Mouse (Mus musculus): ENCODE data around the gene Cux2.

Cux2 gene

DNA sequence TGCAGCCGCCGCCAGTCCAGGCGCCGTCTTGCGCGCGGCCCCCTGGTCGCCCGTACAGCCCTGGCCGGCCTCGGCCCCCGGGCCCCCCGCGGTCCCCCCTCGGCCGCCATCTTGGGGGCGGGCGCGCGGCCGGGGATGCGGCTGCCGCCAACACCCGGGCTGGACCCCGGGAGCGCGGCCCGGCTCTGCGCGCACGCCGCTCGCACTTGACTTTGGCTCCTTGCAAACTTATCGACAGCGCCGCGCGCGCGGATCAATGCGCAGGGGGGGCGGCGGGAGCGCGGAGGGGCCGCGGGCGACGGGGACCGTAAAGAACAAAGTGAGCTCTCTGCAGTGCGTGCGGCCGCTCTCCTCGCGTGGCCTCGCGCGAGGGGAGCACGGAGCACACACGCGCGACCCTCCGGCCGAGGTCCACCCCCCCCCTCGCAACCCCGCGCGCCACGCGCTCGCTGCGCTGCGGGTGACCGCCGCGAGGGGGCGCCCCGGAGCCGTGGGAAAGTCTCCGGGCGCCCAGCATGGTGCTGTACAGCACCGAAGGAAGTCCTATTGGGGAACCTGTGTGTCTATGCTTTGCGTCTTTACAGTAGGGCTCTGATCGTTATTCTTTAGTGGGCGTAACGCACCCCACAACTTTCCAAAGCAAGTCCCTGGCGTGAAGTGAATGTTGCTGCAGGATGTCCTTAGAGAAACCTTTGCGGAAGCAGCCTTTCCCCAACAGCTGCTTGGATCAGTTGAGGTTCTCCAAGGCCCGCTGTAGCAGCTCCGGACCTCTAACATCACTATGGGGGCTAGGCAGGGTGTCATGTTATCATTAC, at the start of gene Cux2:
Gene Cux2 (minus strand): TSS at position 86 of the 815 bp plus-strand sequence.
- in situ Hi-C loops (cut with MboI; ENCODE audit: low sequenced_read_pairs): no loop called here

DNA sequence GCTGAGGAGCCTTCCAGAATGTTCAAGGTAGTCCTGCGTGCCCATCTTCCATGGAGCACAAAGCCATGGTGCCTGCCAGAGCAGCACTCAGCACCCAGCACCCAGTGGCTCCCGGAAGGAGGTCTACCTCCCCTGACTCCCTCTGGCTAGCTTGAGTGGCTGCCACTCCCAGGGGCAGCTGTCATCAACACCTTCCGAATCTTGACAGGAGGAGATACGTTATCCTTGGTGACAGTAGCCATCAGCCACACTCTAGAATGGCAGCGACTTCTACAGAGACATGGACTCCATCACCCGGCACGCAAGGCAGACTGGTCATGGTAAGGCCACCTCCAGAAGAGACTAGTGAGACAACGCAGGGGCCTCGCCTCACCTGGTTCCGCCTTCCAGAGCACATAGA, 44.5 kb upstream of the Cux2 start:
- in situ Hi-C loops (cut with MboI; ENCODE audit: low sequenced_read_pairs): no loop called here

DNA sequence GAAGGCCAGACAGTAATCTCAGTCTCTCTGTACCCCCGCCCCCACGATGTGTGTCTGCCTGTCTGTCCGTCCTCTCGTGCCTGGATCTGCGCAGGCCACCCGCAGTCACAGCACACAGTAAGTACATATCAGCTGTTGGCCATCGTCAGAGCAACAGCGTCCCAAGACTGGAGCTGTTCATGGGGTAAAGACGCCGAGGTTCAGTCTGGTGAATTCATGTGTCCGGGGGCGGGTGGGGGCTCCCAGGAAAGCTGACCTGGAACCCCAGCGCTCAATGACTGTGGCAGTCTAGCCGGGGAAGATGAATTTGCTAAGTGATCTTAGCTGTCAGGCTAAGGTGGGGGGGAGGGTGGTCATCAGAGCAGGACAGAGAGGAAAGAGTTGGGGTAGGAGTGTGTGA, 43.8 kb upstream of the Cux2 start:
- in situ Hi-C loops (cut with MboI; ENCODE audit: low sequenced_read_pairs): no loop called here

DNA sequence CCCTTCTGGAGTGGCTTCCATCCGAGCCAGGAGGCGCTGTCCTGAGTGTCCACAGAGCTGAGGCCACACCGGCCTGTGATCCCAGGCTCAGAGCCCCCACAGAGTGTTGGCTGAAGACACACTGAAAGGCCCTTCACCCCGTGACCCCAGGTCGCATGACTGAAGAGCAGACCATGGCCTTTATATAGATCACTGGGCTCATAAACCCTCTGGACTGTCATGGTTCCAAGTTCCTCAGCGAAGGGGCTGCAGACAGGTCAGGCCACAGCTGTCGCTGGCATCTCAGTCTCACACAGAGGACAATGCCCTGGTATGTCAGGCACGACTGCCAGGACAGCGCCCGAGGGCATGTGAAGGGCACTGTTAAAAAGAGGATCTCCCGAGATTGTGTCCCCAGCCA, 42.9 kb upstream of the Cux2 start:
- in situ Hi-C loops (cut with MboI; ENCODE audit: low sequenced_read_pairs): no loop called here

DNA sequence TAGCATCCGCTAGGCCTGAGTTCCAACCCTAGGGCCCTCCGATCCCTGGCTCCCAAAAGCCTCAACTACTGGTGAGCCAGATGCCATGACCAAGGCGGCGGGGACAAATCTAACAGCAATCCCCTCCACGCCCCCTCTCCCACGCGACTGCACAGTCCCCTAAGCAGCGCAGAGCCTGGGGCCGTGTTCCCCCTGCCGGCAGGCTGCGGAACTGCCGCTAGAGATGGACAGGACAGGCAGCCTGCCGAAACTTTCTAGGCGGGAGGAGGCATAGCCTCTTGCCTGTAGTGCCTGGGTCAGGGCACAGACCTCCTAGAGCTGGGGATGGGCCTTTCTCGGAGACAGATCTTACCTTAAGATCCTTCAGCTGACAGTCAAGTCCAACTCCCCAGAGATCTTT, 41.2 kb upstream of the Cux2 start:
- in situ Hi-C loops (cut with MboI; ENCODE audit: low sequenced_read_pairs): no loop called here

DNA sequence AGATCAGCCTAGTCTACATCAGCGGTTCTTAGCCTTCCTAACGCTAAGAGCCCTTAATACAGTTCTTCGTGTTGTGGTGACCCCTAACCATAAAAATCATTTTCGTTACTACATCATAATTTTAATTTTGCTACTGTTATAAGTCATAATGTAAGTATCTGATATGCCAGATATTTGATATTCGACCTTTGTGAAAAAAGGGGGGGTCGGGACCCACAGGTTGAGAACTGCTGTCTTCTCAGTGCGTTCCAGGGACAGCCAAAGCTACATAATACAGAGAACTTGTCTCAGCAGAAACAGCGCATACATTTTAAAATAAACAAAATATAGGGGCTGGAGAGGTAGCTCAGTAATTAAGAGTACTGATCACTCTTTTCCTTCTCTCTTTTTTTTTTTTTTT, 39.8 kb upstream of the Cux2 start:
- in situ Hi-C loops (cut with MboI; ENCODE audit: low sequenced_read_pairs): loop anchor here (10.0 kb wide), 2 partner anchors 145 to 215 kb away; no protein-coding TSS in a partner anchor

DNA sequence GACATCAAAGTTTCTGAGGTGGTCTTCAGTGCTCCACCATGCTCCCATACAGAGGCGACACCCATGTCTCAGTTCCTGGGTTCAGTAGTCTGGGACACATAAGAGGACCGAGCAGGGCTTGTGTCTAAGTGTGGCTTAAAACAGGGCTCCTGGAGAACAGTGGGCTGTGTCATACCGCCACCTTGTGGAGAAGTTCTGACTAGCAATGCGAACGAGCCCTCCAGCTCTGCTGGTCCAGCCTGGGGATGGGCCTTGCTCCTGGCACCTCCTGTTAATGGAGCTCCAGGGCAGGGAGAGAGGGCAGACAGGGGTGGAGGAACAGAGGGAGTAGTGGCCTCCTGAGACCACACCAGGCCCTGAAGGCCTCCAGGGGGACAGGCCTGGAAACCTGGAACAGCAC, 39.0 kb upstream of the Cux2 start:
- in situ Hi-C loops (cut with MboI; ENCODE audit: low sequenced_read_pairs): loop anchor here (10.0 kb wide), 2 partner anchors 144 to 214 kb away; no protein-coding TSS in a partner anchor

DNA sequence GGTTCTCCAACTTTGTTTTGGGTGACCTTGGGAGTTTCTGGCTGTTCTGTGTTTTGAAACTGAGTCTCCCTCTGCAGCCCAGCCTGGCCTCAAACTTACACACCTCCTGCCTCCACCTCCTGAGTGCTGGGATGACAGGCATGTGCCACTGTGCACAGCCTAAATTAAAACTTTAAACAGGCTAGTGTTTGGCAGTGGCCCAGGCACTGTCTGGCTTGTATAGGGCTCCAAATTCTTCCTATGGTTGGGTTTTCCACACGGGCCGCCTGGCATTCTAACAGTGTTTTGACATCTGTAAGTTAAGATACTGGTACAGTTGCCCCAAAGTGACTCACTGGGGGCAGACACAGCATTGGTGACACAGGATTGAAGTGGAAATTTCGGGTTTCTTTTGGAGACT, 36.2 kb upstream of the Cux2 start:
- in situ Hi-C loops (cut with MboI; ENCODE audit: low sequenced_read_pairs): loop anchor here (10.0 kb wide), 2 partner anchors 141 to 211 kb away; no protein-coding TSS in a partner anchor

DNA sequence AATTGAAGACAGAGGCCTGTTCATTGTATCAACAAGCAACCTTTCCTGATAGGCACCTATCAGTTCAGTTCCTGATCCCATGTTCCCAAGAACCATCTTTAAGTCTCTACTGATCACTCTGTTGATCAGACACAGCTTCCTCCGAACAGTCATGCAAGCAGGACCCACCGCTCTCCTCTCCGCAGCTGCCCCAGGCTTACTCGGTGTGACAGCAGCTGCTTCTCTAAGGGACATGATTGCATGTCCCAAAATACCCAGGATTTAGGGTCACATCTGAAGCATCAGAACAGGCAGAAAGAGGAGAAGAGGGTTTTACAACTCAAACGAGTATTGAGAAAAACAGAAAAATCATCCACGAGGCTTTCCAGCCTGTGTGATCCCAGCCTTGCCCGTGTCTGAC, 35.4 kb upstream of the Cux2 start:
- in situ Hi-C loops (cut with MboI; ENCODE audit: low sequenced_read_pairs): loop anchor here (10.0 kb wide), 2 partner anchors 140 to 210 kb away; no protein-coding TSS in a partner anchor

DNA sequence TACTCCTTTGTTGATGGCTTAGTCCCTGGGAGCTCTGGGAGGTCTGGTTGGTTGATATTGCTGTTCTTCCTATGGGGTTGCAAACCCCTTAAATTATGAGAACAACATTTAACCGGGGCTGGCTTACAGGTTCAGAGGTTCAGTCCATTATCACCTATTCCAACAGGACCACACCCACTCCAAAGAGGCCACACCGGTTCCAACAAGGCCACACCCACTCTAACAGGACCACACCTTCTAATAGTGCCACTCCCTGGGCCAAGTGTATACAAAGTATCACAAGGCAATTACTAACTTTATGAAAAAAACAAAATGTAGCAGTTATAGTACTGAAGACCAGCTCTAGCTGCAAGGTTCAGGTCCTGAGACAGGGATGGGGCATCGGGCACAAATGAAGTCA, 34.6 kb upstream of the Cux2 start:
- in situ Hi-C loops (cut with MboI; ENCODE audit: low sequenced_read_pairs): loop anchor here (10.0 kb wide), 2 partner anchors 140 to 210 kb away; no protein-coding TSS in a partner anchor

DNA sequence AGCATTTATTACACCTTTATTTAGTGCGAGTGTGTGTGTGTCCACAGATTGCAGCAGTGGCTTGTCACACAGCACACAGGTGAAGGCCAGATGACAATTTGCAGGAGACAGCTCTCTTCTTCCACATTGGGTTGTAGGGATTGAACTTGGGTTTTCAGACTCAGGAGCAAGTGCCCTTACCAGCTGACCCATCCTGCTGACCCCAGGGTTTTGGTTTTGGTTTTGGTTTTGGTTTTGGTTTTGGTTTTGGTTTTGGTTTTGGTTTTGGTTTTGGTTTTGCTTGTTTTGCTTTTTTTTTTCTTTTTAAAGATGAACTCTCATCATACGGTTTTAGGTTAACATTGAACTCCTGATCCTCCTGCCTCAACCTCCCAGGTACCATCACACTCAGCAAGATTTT, 33.4 kb upstream of the Cux2 start:
- in situ Hi-C loops (cut with MboI; ENCODE audit: low sequenced_read_pairs): loop anchor here (10.0 kb wide), 2 partner anchors 138 to 208 kb away; no protein-coding TSS in a partner anchor

DNA sequence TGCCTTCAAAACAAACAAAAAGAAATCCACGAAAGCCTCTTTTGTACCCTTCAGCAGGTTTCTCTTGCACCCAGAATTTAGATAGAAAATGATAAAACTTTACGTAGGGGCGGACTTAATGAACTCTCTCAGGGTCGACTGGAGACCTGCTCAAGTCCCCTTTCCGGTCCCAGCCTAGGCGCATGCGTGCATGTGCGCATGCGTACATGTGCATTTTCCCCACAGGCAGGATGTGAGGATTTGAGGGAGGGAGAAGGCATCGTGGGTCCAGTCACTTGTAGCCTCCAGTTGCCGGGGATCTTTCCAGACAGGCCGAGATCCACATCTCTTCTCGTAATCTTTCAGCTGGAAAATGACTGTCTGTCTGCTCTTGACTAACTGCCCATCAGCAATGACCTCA, 31.6 kb upstream of the Cux2 start:
- in situ Hi-C loops (cut with MboI; ENCODE audit: low sequenced_read_pairs): loop anchor here (10.0 kb wide), 2 partner anchors 137 to 207 kb away; no protein-coding TSS in a partner anchor

DNA sequence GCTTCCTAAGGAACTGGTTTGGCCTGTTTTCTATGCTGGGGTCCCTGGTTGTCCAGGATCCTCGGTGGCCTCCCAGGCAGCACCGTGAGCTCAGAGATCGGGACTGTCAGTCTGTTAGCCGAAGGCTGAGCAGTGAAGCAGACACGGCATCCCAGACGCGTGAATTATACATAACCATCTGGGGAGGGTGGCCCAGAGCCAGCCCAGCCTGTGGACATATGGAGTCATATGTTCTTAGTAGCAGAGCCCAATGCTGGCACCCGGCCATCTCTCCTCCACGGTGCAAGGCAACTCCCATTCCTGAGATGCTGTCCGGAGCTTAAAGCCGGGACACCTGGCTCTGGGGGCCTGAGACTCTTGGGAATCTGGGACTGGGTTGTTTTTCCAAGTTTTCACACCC, 31.0 kb upstream of the Cux2 start:
- in situ Hi-C loops (cut with MboI; ENCODE audit: low sequenced_read_pairs): loop anchor here (10.0 kb wide), 2 partner anchors 136 to 206 kb away; no protein-coding TSS in a partner anchor

DNA sequence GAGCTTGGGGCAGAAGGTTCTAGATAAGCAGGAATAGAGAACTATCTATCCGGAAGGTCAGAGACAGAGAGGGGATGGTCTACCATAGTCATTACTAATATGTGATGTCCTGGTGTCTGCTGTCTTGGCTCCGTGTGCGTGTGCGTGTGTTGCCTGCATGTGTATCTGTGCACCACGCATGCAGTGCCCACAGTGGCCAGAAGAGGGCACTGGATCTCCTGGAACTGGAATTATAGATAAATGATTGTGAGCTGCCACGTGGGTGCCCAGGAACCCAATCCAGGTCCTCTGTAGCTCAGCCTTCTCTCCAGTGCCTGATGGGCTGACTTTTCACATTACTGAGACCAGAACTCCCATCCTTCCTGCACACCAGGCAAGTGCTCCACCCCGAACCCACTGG, 29.9 kb upstream of the Cux2 start:
- in situ Hi-C loops (cut with MboI; ENCODE audit: low sequenced_read_pairs): loop anchor here (10.0 kb wide), 2 partner anchors 135 to 205 kb away; no protein-coding TSS in a partner anchor

DNA sequence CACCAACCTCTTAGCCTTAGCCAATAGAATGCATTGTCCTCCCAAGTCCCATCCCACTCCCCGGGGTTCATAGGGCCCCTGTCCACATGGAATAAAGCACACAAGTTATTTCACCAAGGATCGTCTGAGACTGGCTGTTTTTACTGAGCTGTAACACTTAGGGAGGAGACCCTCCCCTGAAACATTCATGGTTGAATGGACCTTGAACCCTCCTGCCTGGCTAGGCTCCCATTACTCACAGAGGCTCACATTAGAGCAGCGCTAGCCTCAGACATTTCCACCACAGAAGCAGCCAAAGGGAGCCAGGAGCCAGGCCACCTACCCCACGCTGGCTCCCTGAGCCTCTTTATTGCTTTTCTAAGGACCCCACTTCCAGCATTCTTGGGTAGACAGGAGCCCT, 27.3 kb upstream of the Cux2 start:
- in situ Hi-C loops (cut with MboI; ENCODE audit: low sequenced_read_pairs): no loop called here

DNA sequence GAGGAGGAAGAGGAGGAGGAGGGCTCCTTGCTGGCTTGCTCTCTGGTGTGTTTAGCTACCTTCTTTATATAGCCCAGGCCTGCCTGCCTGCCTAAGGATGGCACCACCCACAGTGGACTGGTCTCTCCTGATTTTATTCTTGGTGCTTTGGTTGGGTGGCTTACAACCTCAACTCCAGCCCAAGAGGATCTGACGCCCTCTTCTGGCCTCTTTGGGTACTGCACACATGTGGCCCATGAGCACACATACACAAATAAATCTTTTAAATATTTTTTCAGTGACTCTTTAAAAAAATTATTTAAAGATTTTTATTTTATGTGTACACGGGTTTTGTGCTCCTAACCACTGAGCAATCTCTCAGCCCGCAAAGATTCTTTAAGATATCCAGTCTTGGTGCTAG, 25.8 kb upstream of the Cux2 start:
- in situ Hi-C loops (cut with MboI; ENCODE audit: low sequenced_read_pairs): no loop called here

DNA sequence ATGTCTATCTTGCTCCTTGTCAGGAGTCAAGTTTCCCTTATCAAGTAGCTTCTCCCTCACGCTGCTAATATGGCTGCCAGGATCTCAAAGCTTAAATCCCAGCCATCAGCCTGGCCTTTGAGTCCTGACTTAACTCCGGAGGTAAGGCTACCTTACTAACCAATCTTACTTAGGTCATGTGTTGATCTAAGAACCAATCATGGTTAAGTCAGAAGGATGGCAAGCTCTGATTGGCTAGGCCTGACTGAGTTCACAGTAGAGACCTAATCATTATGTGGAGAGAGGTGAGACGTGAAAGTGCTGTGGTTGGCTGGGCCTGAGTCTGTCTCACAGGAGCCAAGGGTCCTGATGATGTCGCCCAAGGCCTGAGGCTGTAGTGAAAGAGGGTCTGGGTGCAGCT, 22.1 kb upstream of the Cux2 start:
- in situ Hi-C loops (cut with MboI; ENCODE audit: low sequenced_read_pairs): no loop called here

DNA sequence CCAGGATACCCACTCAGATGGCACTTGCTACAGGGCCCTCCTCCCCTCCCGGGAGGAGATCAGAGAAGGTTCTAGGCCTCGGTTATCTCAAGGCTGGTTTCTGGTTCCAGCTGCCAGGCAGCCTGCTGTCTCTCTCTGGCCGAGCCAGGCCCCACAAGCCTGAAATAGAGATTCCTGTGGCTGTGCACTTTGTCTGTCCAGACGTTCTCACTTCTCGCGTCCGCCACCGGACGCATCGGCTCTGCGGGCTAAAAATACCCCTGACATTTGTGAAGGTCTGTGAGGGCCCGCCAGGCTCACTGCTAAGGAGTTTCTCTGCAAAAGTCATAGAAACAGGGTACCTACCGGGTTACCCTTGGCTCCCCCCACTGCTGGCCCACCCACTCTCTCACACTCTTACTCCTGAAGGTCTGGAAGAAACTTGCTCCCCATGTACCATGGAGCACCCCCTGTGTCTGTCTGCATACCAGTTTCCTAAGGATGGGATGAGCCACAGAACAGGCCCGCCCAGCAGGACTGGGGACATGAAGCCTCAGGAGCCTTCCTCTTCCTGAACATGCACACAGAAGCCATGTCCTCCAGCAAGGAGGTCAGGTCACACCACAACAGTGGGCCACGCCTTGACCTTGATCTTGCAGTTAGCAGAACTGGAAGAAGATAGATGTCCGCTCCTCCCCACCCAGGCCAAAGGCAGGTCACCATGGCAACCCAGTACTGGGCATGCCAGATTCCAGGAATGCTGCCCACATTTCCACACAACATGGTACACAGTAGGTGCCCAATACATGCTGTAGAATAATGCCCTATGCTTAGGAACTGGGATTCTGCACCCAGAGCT, 21.3 kb upstream of the Cux2 start:
- in situ Hi-C loops (cut with MboI; ENCODE audit: low sequenced_read_pairs): no loop called here

DNA sequence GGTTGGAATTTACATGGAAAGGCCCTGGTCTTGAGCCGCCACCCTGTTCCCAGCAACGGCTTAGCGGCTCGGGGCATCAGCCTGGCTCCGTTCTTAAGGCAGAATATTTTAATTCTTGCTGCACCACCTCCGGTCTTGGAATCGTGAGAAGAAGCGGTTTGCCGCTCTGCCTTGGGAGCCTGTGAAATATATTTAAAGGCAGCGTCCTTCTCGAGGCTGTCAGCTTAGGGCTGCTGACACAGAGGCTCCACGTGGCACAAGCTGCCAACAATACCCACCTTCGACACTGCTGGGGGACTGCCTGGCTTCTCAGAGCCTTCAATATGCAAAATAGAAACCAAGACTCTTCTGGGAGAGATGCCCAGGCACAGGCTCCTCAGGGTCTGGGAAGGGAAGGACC, 18.7 kb upstream of the Cux2 start:
- in situ Hi-C loops (cut with MboI; ENCODE audit: low sequenced_read_pairs): no loop called here

DNA sequence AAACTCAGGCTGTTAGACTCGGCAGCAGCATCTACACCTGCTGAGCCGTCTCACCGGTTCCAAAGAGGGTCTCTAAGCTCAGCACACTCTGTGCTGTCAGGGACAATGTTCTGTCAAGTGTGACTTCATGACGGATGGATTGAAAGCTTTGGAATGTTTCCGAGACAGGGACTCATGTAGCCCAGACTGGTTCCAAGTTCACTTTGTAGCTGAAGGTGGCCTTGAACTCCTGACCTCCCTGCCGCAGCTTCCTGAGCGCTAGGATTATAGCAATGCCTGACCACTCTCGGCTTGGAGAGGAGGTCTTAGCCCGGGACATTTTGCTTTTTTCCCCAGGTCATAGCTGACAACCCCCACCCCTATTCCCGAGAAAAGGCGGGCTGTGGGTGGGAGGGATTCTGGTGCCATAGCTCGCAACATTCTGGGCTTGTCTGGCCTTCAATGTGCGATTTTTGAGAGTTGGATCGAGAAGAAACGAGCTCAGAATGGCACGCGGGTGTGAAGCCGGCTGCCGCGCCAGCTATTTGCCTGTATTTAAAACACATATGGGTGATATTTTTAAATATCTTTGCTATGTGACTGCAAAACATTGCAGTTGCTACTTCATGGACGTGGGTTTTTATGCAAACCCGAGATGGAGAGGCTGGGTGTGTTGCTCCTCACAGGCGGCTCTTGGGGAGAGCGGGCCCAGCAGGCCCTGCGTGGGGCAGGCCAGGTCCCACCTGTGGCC, 13.5 kb upstream of the Cux2 start:
- in situ Hi-C loops (cut with MboI; ENCODE audit: low sequenced_read_pairs): no loop called here

DNA sequence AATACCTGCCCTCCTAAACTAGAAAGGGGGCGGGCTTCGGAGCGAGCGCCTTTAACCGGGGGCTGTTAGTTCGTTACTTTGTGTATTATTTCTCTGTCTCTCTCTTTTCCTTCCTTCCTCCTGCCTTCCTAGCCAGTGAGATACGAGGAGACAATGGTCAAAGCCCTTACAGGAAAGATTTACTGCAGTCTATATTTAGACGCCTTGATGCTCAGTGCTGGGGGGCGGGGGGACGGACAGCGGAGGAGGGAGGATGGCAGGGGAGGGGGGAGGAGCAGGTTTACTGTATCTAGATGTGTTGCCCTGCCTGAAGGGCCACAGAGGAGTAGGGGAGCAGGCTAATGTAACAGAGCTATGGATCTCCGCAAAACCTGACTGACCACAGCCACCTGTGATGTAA, 12.6 kb upstream of the Cux2 start:
- in situ Hi-C loops (cut with MboI; ENCODE audit: low sequenced_read_pairs): no loop called here

All from CH12F3 (cell line).